Mouse (Mus musculus) cerebellum, postnatal 10 days (tissue): ENCODE measurements around the gene Chmp1a.
"Not testable (repeated sequence)": the region's sequence is repeated elsewhere in the genome, so short reads cannot be mapped to it uniquely, and the experiment has no call there.

Experiments used
- DNase-seq, 2 experiments: peaks; one replicate each; pipeline ENCODE4 v3.0.0; 2021; ENCODE audit warnings: mixed read lengths in 2 of 2

The Chmp1a gene

DNA sequence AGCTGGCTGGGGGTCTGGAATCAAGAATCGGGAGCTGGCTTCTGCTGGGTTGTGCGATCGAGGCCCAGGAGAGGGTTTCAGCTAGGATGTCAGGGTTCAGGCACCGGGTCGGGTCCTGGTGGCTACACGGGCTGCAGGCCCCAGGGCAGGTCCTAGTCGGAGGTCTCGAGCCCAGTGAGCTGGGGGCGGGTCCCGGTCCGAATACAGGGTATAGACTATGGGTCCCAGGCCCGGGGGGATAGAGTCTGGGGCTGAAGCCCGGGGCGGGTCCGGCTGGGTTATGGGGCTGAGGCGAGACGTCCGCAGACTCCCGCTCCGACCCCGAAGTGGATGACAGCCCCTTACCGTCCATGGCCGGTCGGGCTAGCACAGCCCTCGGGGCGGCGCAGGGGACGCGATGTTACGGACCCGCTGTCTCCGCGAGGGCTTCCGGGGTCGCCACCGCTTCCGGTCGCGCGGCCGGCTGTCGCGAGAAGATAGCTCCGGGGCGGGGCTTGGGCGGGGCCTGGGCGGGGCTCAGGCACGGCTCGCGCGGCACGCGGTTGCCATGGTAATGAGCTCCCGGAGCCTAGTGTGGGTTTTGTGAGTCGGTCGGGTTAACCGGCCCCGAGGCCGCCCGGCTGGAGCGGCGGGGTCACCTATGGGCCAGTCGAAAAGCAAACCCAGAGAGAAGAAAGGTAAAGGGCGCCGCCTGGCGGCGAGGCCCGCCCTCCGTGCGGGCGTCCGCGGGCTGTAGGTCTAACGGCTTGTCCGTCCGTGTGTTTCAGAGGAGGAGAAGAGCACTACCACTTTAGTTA, at the start of gene Chmp1a, which contains the start of gene Spata33:
Gene Chmp1a (minus strand): TSS at position 443 of the 797 bp plus-strand sequence.
Gene Spata33 (plus strand): TSS at position 512 of the 797 bp plus-strand sequence.
- peak; percentile 96 for DNase-seq

DNA sequence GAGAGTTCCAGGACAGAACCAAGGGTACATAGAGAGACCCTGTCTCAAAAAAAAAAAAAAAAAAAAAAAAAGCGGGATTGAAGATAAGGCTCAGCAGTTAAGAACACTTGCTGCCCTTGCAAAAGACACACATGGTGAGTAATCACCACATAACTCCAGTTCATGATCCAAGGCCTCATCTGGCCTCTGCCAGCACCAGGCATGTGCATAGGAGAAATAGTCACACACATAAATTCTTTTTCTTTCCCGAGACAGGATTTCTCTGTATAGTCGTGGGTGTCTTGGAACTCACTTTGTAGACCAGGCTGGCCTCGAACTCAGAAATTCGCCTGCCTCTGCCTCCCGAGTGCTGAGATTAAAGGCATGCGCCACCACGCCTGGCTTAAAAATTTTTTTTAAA, 45.0 kb upstream of the Chmp1a start:
- DNase-seq = not testable (repeated sequence)

DNA sequence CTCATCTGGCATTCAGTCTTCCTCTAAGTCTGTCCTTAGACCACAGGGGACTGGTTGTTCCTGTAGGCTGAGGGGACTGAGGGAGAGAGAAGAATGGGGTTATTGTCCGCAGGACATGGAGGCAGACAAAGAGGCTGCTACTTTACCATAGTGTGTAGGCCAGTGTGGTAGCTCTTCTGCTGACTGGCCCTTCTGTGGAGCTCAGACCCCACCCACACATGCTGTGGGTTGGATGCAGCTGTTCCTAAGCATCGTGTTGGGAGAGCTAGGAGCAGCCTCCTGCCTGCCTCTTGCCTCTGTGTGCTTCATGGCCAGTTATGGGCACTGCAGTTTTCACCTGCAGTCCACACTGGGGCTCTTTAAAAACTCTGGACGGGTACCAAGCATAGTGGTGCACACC, 44.6 kb upstream of the Chmp1a start:
- DNase-seq = no peak

DNA sequence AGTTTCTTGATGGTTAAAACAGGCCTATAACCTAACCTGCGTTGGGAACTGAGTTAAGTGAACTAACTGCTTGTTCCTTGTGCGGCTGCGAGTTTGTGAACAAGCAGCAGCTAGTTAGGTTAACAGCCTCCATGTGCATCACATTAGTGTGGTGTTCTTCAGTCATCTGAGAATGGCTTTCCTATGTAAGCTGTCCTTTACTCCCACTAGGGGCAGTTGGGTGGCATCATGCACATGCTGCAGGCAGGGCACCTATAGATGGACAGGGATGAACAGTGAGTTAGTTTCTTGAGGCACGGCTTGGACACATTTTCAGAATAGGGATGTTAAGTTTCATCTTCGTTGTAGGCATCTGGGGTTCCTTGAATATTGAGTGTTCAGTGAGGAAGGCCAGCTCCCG, 42.6 kb upstream of the Chmp1a start:
- DNase-seq = no peak

DNA sequence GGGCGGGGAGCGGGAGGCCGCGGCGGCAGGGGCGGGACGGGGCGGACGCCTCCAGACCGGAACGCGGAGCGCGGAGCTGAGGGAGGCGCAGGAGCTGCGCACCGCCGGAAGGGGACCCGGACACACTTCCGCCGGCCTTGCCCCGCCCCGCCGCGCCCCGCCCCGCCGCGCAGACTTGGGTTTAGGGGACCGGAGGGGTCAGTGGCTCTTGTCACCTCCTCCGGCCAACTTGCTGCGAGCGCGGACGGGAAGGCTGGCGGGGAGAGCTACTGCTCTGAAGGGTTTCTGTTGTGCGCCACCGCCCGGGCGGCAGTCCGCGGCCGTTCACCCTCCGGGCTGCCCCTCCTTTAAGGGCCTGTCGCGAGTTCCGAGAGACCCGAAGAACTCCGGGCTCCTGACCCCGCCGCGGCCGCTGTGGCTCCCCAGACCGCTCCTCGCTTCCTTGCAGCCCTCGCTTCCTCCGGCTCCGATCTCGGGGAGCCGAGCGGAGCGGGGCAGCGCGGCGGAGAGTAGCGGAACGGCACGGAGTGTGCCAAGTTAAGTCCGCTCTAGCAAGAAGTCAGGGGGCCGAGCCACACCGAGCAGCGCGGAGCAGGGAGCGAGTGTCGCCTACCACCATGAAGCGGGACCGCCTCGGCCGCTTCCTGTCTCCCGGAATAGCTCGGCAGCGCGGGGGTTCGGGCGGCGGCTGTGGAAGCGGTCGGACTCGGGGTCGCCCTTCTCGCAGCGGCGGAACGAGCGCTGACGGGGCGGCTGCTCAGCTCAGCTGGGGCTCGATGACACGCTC, 41.7 kb upstream of the Chmp1a start, which contains the start of the genes Zfp276 and Vps9d1:
Gene Zfp276 (plus strand): TSS at position 97 of the 787 bp plus-strand sequence.
Gene Vps9d1 (minus strand): TSS at position 250 of the 787 bp plus-strand sequence.
- peak; percentile 91 to 94 for DNase-seq

DNA sequence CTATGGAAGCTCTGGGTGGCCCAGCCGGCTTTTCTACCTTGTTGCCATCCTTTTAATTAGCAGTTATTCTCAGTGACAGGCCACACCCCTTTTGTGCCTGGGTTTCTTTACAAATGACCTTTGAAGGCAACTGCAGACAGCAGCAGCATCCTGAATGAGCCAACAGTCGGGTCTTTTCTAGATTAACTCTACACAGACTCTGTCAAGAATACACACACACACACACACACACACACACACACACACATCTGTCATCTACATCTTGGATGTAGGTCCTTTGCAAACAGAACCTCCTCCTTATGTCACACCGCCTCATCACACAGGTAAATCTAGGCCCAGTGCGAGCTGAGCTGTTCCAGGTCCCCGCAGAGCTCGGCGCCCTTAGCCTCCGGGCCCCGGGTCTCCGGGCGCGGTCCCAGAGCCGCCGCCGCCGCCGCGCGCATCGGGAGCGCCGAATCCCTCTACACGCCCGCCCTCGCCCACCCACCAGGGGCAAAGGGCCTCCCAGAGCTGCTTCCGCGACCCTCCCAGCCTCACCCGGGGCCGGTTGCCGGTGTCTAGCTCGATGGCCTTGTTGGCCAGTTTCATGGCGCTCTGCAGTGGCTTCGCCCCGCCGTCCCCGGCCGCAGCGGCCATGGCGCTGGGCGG, 41.0 kb upstream of the Chmp1a start:
- DNase-seq = no peak

DNA sequence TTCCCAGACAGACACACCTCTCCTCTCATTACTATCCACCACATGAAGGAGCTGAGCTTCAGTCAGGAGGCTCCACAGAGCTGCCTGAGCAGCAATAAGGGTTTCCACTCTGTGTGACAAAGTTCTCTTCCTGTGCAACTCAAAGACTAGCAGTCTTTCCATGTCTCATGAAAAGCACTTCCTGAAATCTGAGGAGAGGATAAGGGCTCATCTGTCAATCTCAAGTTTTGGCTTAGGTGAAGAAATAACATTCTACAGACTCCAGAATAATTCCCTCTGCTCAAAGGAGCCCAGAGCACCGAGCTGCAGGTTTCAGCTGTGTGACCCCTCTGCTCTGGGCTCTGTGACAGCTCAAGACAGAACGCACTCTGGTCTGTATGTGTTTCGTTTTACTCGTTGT, 40.4 kb upstream of the Chmp1a start:
- no peak for DNase-seq

DNA sequence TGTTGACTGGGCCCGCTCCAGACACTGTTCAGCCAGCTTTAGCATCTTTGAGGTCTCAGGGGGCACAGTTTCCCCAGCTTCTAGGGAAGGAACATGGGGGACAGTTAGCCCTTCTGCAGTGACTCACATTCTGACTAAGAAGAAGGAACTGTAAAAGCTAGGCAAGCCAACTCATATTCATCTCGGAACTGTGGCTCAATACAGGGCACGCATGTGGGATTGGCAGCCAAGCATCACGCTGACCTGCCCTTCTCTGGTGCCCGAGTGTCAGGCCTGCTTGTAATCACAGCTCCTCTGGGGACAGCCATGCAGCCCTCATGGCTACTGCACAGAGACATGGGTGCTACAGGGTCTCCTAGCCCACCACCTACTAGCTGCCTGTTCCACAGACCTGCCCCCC, 38.4 kb upstream of the Chmp1a start:
- no peak for DNase-seq

DNA sequence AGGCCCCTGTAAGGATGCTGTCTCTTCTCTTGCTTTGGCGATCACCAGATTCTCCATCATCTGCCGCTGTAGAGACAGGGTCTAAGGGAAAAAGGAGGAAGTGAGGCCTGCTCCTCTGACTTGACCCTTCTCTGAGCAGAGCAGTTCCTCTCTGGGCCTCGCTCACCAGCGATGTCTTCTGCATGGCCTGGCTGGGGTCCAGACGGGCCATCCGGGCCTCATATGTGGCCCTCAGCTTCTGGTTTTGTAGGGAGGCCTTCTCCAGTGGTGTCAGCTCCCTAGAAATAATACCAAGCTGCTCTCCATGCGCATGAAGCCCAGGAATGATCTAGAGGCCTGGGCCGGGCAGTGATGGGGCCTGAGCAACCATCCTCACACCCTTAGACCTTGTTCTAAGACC, 36.0 kb upstream of the Chmp1a start:
- no peak for DNase-seq

DNA sequence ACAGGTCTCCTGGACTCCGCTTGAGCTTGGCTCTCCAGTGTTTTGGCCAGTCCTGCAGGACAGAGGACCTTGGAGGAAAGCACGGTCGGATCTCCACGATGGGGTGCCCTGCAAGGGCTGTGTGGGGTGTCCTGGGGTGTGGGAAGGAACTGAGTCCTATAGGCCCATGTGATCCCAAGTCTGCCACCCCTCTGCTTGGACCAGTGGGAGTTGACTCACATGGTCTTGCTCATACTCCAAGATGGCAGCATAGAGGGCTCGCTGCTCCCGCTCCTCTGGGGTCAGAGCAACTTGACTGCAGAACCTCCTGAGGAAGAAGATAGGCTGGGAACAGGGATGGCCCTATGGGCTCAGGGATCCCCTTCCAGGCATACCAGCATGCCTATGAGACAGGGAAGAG, 35.2 kb upstream of the Chmp1a start:
- DNase-seq = no peak

DNA sequence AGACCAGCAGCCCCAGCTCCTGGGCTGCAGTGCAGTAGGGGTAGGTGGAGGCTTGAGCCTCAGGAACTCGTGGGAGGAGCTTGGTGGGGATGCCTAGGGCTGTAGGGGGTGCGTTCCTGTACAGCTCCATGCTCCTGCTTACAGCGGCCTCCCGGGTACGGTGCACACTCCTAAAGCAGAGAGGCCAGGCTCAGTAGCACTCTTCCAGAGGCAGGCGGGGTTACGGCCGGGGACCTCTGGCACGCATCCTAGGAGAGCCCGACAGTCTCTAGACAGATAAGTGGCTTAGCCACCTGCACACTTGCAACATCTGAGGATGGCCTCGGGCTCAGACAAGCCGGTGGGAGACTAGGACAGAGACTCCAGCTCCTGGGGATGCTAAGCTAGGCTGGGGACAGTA, 33.0 kb upstream of the Chmp1a start:
- DNase-seq = no peak

DNA sequence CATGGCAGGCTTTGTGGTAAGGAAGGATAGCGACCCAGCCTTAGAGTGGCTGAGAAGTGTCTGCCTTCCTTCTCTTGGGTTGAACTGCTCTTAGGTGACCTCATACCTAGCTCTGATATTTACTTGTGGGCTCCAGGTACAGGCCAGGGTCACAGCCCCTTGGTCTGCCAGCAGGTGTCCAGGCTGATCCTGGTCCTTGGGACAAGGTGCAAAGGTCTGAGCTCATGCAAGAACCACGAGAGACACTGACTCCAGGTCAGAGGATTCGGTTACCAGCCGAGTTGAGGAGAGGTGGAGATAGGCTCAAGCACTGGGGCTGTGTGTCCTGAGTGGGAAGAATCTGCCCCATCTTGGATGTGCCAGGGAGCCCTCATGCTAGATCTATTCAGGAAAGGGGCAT, 31.8 kb upstream of the Chmp1a start:
- no peak for DNase-seq

DNA sequence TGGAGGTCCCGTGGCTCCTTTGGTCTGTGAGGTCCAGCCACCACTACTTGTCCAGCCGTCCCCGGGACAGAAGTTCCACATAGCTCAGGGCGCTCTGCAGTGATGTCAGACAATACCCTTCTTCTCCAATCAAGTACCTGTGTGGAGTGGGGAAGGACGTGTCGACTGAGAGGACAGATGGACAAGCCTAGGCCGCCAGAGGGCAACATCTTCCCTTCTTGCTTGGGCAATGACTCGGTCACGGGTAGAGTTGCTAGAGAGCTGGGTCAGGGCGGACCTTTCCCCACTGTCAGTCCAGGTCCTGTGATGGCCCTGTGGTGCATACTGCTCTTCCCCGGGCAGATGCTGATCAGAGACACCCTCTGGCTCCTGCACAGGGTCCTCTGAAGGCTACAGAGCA, 30.5 kb upstream of the Chmp1a start:
- DNase-seq = no peak

DNA sequence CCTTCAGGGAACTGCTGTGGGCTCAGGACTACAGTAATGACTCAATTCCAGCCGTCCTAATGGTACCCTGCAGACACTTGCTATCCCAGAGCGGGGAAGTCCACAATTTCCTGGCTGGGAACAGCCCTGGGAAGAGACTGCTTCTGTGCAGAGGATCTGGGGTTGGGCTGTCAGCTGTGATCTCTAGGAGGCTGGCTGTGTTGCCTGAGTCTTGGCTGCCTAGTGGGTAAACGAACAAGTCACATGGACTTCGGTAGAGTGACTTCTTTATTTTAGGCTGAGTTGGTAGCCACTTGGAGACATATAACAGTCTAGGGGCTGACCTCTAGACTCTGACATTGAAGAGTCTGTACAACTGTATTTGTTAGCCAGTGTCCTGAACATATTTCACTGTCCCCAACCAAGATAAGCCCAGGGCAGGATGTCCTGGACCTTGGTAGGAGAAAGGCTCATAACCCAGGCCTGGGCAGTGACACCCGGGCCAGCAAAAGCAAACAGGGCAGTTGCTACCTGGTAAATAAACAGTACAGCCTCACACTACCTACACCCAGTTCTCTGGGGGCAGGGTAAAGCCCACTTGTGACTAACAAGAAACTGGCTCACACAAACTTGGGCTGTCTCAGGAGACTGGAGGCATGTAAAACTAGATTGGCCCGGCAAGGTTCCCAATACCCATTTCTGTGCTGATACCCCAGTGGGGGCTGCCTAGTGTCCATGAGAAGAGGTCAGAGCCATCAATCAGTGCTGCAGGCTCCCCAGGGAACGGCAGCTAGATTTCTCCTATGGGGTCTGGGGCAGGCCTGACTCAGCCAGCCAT, 29.8 kb upstream of the Chmp1a start:
- no peak for DNase-seq

DNA sequence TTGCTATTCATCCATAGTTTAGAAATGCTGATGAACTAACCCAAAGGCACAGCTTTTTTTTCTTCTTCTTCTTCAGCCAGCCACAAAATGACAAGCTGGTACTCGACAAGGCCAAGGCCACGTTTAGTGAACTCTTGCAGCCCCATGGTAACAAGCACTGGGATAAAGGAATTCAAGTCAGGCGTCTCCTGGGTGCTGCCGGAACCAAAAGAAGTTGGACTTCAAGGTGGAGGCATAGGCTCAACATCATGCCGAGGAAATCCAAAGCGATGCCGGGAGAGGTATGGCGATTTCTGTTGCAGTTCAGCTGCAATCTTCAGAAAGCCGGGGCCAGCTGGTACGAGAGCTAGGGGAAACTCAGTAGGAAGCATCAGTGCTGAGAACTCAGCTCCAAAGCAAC, 26.8 kb upstream of the Chmp1a start:
- no peak for DNase-seq

DNA sequence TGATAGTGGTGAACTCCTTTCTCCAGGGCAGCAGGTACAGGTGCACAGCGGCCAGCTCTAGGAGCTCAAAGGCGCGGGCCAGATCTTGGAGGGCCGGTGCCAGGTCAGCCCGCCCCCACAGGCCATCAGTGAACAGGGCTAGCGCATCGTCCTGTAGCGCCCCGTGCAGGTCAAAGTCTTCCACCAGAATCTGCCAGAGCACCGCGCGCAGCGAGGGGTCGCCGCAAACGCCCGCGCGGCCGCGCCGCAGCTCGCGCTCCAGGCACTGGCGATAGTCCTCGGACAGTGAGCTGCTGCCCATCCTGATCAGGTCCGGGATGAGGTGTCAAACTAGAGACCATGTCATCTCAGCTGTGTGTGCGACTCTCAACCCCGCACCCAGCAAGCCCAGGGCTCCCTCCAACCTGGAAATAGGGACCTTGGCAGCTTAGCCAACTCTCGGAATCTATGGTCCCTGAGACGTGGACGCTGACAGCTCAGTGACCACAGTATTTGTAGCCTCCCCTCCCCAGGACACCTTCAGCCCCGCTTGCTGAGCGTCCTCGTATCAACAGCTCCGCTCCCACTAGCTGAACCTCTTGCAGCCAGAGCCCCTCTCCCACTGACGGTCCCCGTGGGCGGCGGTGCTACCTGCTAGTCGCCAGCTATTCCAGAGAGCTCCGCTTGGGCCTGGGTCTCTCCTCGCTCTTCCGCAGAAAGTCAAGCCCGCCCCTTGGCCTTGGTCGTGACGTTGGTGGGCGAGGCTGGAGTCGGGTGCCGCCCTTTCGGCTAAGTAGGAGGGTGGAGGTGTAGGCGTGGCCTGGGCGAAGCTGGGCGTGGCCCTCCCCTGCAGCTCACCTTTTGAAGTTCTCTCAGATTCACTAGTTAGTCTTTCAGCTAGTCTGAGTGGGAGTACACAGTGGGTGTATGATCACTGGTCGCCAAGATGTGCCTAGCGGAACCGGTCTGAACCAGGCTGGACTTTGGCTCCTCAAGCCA, 23.2 kb upstream of the Chmp1a start, which contains the start of gene Spata2l:
Gene Spata2l (minus strand): TSS at position 714 of the 978 bp plus-strand sequence.
- peak; percentile 88 to 90 for DNase-seq

DNA sequence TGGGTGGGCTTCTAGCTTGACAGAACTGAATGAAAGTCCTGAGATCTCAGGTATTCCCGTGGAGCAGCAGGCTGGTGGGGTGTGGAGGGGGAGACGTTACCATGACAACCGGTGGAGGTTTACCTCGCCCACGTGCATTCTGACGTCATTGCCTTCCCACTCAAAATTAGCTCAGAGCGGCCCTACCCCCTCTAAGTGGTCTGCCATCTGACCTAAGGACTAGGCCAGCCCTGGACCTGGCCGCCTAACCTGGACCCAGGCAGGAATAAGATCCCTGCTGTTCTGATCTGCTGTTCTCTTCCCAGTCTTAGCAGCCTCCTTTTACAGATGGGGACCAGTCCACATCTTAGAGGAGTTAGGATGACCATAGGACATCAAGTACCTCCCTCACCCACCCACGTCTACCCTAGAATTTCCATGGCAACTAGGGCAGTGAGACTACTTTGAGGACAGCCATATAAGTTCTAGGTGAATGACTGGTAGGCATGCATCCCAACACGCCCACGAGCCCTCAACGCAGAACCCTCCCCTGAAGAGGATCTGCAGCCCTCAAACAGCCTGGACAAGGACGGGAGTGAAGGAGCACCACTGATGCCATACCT, 22.5 kb upstream of the Chmp1a start:
- peak; percentile 75 to 78 for DNase-seq

DNA sequence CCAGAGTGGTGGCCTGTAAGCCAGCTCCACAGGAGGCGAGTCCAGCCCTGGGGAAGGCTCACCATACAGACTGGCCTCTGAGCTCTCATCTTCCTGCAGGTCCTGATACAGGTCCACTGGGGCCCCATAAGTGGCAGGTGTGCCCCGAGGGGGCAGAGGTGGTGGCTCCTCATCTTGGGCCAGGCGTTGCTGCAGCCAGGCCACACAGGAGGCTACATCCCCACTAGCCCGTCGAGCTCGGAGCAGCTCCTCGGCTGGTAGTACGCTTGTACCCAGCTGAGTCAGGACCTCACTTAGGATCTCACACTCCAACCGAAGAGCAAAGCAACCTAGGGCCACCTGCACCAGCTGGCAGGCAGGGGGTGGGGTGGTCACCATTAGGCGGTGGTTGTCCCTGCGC, 21.2 kb upstream of the Chmp1a start:
- peak in 1 of 2 experiments; percentile 39 for DNase-seq

DNA sequence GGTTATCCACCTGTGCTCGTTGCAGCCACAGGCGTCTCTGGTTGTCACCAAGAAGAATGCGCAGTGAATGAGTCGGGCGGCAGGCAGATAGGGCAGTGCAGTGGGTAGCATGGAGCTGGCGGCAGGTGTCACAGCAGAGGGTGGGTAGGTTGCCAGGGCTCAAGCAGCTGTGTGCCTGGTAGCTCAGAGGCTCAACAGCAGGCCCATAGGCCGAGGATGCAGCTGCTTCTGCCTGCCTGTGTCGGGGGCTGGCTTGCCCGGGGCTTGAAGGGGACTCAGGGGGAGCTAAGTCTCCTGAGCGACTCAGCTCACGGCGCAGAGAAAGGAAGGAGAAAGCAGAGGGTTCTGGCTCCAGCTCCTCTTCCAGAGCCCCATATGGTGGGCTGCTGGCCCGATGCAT, 20.7 kb upstream of the Chmp1a start:
- DNase-seq = peak; percentile 54 to 65

DNA sequence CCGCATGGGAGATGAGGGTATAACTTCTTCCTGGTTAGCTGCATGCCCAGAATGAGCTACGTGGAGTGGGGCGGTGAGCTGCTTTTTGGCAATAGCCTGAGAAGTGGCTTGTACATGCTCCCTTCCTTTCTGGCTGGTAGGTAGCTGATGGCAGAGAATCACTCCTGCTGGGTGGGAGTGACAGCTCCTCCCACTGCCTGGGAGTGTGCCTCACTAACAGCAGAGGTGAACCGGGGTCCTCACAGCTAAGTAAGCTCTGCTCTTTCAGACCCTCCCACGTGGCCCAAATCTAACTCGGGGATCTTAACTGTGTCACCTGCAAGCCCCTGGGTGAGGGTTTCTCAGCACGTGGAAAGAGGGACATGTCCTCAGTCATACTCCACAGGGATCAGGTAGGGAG, 20.0 kb upstream of the Chmp1a start:
- no peak for DNase-seq

DNA sequence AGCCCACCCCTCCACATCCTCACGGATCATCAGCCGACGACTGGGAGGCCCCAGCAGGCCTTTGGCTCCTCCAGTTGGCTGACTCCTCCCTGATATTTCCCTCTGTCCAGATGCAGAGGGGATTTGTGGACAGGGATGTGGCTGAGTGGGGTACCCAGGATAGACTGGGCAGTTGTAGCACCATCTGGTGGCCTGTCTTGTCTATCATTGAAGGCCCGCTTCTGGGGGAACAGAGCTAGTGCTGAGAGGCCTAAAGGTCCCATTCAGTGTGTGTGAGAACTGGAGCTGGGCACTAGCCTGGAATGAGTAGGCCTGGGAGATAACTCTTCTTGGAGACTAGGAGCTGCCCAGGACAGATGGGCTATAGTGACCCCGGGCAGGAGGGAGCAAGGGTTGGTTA, 19.2 kb upstream of the Chmp1a start:
- peak; percentile 49 to 55 for DNase-seq
